Mouse (Mus musculus): ENCODE measurements around the gene Rxrb.
A peak's percentile ranks its signal among the peaks of the same experiment; 100 is the strongest.

Rxrb gene

DNA sequence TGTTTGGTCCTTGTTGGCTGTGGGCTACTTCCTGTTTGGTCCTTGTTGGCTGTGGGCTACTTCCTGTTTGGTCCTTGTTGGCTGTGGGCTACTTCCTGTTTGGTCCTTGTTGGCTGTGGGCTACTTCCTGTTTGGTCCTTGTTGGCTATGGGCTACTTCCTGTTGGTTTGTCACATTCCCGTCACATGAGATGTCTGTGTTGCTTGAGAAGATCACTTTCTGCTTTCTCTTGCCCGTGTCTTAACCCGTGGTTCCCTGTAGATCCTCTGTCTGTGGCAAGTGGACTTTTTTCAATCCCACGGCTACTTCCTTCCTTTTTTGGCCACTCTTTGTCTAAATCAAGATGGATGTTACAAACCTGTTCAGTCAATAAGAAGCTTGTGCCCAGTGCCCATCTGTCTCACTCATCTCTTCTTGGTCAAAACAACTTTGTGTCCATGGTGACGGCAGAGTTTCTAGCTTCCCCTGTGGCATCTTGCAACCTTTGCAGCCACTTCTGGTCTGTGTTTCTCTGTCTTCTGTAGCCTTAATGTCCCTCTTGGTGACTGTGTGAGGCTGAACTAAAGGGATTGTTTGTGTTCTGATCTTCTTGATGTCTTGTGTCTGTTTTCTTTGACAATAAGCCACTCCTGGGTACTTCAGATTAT, 15.9 kb downstream of the Rxrb start:
- no peak for DNase-seq (ENCODE audit: low spot score)

DNA sequence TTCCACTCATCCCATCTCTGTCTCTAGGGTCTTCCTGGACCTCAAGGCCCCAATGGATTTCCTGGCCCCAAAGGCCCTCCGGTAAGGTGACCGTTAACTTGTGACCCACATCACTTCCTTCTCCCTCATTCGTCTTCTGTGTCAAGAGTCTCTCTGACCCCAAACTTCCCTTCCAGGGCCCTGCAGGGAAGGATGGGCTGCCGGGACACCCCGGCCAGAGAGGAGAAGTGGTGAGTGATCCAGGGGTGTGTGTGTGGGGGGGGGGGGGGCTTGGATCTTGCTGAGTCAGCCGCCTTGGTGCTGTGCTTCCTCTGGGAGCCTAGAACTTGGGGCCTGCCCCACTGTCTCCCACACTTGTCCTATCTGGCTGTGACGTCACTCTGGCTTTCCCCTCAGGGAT, 25.6 kb downstream of the Rxrb start:
- DNase-seq (ENCODE audit: low spot score): no peak

DNA sequence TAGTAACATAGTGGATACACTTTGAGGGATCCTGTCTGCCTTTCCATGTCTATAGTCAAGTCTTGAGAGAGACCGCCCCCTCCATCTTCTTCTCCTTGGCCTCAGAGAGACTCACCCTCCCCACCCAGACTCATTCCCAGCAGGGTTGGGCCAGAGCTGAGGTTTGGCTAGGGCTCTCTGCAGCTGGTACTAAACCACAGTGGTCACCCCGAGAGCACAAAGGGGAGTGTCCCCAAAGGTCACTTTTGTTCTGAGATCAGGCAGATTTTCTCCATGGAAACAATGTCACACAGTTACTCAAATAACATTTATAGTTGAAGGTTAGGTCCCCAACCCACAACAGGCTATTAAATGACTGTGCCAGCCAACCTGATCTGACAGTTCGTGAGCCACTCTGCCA, 37.3 kb downstream of the Rxrb start:
- no peak for DNase-seq (ENCODE audit: low spot score)

DNA sequence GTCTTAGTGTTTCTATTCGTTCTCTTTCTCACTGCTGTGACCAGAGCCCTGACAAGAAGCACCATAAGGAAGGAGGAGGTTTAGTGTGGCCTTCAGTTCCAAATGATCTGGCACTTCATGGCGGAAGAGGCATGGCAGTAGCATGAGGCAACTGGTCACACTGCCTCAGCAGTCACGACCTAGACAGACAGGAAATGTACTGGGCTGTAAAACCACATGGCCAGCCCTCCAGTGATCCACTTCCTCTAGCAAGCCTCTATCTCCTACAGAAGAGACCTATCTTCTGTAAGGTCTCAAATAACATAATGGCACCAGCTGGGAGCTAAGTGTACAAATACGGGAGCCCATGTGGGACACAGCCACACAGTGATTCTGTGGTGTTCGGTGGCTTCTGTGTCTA, 40.5 kb downstream of the Rxrb start:
- DNase-seq (ENCODE audit: low spot score): no peak

DNA sequence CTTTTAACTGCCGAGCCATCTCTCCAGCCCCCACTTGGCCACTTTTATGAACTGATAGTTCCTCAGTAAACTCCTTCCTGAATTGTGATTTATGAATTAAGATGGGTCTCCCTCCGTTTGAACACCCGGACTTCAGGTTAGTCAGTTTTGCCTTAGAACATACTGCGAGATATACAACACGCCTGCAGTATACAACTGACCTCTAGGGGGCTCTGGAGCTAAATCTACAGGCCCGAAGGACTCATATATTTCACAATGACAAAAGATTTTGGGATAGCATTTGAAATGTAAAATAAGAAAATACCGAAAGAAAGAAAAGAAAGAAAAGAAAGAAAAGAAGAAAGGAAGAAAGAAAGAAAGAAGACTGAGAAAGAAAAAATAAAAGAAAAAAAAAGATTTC, 43.7 kb downstream of the Rxrb start:
- DNase-seq (ENCODE audit: low spot score): peak; percentile 58

DNA sequence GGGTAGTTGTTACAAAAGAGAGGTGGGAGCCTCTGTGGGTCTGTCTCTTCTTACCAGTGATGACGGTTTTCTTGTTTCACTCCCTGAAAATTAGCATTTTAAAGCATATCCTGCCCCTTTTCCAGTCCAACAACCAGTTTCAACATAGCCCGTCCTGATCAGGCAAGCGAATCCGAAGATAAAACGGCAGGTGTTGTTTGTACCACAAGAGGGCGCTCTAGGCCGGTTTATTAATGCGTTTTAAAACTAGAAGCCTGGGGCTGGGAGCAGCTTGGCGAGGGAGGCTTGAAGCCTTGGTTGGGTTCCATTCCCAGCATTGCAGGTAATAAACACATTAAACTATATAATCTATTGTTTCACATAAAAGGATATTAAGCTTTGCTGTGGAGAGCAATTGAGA, 45.9 kb downstream of the Rxrb start:
- DNase-seq (ENCODE audit: low spot score): peak; percentile 67

DNA sequence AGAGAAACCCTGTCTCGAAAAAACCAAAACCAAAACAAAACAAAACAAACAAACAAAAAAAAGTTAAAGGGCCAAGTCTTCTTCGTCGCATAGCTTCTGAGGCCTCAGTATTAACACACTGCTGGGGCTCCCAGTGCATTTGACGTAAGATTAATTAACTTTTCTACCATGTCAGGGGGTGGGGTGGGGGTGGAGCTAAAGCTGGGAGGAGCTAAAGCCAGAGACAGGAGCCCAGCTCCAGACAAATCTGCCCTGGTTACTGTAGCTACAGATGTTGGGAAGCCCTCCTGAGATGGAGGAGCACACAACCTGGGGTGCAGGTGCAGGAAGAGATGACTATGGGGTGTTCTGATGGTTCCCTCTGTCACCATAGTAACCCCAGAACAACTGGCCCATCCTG, 46.5 kb downstream of the Rxrb start:
- no peak for DNase-seq (ENCODE audit: low spot score)

DNA sequence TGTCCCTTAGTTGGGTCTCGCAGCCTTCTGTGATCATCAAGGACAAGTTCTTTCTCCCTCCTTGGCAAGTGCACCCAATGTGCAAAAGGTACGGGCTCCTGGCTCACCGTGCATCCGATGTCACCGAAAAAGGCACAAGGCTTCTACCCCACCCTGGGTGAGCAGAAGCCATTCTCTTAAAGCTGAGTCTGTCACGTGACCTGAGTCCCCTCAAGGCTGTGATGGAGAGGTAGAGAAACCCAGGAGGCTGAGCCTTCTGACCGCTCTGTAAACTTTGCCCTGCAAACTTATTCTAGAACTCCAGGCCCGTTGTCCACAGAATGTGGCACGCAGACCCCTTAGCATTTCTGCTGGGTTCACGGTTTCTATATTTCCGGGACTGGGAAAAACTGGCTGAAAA, 47.4 kb downstream of the Rxrb start:
- no peak for DNase-seq (ENCODE audit: low spot score)

DNA sequence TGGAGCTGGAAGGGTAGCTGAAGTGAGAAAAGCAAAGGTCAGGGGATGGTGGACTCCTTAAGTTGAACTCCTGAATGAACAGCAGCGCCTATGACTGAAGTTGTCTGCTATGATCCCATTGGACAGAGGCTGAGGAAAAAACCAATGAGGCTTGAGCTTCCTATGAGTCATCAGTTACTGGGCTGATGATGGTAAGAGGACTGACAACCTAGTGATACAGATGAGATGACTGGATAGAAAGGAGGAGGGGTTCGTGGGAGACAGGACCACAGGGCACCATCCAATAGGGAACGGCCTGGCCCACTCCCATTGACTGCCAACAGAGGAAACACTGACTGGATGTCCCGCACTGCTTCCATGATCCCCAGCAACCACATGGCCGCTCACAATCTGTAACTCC, 48.0 kb downstream of the Rxrb start:
- DNase-seq (ENCODE audit: low spot score): no peak

DNA sequence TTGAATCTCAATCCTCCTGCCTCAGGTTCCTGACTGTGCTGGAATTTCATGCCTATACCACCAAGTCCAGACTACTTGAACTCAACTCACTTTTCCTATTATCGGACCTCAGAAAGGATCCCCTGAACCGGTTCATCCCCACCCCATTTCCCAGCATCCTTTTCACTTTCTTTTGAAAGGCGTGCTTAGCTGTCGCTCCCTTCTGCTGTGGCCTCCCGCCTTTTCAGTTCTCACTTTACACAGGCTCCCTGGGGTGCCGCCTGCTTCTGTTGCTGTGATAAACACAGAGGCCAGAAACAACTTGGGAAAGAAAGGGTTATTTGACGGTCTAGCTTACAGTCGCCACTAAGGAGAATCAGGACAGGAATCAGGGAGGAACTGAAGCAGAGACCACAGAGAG, 51.5 kb downstream of the Rxrb start:
- no peak for DNase-seq (ENCODE audit: low spot score)

DNA sequence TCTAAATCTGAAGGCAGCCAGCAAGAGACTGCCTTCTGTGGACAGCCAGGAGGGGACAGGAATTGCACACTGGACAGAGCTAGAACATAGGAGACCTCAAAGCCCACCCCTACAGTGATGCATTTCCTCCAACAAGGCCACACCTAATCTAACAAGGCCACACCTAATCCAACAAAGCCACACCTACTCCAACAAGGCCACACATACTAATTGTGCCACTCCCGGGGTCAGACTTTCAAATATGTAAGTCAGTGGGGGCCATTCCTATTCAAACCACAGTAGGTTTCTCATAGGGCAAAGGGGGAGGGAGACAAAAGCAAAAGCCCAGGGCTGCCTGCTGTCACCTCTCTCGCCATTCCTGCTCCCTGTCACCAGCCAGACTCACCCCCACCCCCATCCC, 55.8 kb downstream of the Rxrb start:
- DNase-seq (ENCODE audit: low spot score): no peak

All from urinary bladder, postnatal 25 days (tissue).